Mouse (Mus musculus) cerebellum, adult 2 months (tissue): ENCODE results near the gene Dhdh.

Experiments
- CTCF ChIP-seq: fragments of 200-500 bp; IDR thresholded peaks from 2 replicates; pipeline ENCODE4 v1.5.1; 2011; ENCODE audit warnings: low read depth, mild to moderate bottlenecking, control low read depth, low read length, moderate library complexity, borderline replicate concordance; ENCODE audit not compliant: insufficient read depth
- POLR2A ChIP-seq: fragments of 200-500 bp; IDR thresholded peaks from 2 replicates; pipeline ENCODE4 v1.6.1; 2011; ENCODE audit warnings: low read length, control low read depth, borderline replicate concordance; ENCODE audit not compliant: insufficient read depth

- TF ChIP-seq POLR2A (no peak), CTCF (no peak)
These were observed 24.4 kb downstream of the Dhdh start for GRCm38 (mm10) chr7:45463987-45464778.
